Mouse (Mus musculus) hindbrain, embryonic 14.5 days (tissue): ENCODE data around the gene Pdzd9. TPM values are rescaled to one million over a fixed set of nuclear protein-coding genes. Genes with fewer than 3 reads are reported as not detected.
"Not testable (repeated sequence)": the region's sequence is repeated elsewhere in the genome, so short reads cannot be mapped to it uniquely, and the experiment has no call there.

Experiments
- ATAC-seq: fragments of 200-750 bp; cut with Nextera tagmentation; 2 replicates; pipeline ENCODE4 v1.8.0; 2017; ENCODE audit warnings: moderate number of reproducible peaks, mild to moderate bottlenecking, moderate TSS enrichment, moderate library complexity; ENCODE audit not compliant: low FRiP score
- DNase-seq: peaks from one replicate; pipeline ENCODE4 v3.0.0-alpha.2; 2015; ENCODE audit warnings: low spot score
- H3K27ac ChIP-seq: fragments of 300-500 bp; sonication (generic); 2 replicates; pipeline ENCODE4 v1.5.1; 2014; ENCODE audit warnings: mild to moderate bottlenecking, moderate library complexity
- H3K27me3 ChIP-seq: fragments of 300-500 bp; sonication (generic); 2 replicates; pipeline ENCODE4 v1.6.1; 2014; ENCODE audit warnings: mild to moderate bottlenecking, low read length, mixed read lengths; ENCODE audit not compliant: control insufficient read depth, insufficient read depth
- H3K36me3 ChIP-seq: fragments of 300-500 bp; sonication (generic); replicated peaks from 2 replicates; pipeline ENCODE4 v1.6.1; 2014; ENCODE audit not compliant: control insufficient read depth, insufficient read depth
- H3K4me1 ChIP-seq: fragments of 300-500 bp; sonication (generic); replicated peaks from 2 replicates; pipeline ENCODE4 v1.6.1; 2014; ENCODE audit warnings: antibody characterized with exemption, low read length, mixed read lengths; ENCODE audit not compliant: control insufficient read depth, insufficient read depth
- H3K4me2 ChIP-seq: fragments of 300-500 bp; sonication (generic); replicated peaks from 2 replicates; pipeline ENCODE4 v1.6.1; 2014; ENCODE audit warnings: mild to moderate bottlenecking, moderate library complexity
- H3K4me3 ChIP-seq: fragments of 300-500 bp; sonication (generic); replicated peaks from 2 replicates; pipeline ENCODE4 v1.5.1; 2014; ENCODE audit warnings: mild to moderate bottlenecking, low read length
- H3K9ac ChIP-seq: fragments of 300-500 bp; sonication (generic); 2 replicates; pipeline ENCODE4 v1.6.1; 2014
- H3K9me3 ChIP-seq: fragments of 300-500 bp; sonication (generic); 2 replicates; pipeline ENCODE4 v1.6.1; 2016; ENCODE audit warnings: low read length; ENCODE audit not compliant: control insufficient read depth
- WGBS: fragments of 180-500 bp; shearing (Covaris S2); extraction: QIAGEN DNeasy Blood & Tissue Kit; methylation state at CpG from one replicate; pipeline ENCODE4 v1.1.7; 2014; 5-methylcytosine and 5-hydroxymethylcytosine counted together
- polyA plus RNA-seq: library from polyadenylated mRNA; unstranded; fragments of >200 nt; fragmentation: Nextera tagmentation; extraction: Ambion mirVana; gene quantifications from 2 replicates; pipeline ENCODE4 v1.2.1, GENCODE M21; 2014

The Pdzd9 gene
- 0.43 and 0.76 TPM in 2 replicates for polyA plus RNA-seq

- Histone ChIP-seq H3K4me2 (no peak within 1 kb of the TSS), H3K4me1 (no peaks in the 10 kb centered on the region; the same call in 1 of the 2 replicates), H3K27ac (no peak within 1 kb of the TSS), H3K36me3 (no peaks in the 10 kb centered on the region), H3K4me3 (no peak within 1 kb of the TSS), H3K9ac (no peak within 1 kb of the TSS), H3K9me3 (no peaks in the 10 kb centered on the region), H3K27me3 (no peaks in the 10 kb centered on the region)
- ATAC-seq: peak; percentile 78; the same call in 1 of the 2 replicates
- whole genome bisulfite sequencing: 26% methylated on average over 14 of the region's 14 CpGs
- DNase-seq: peak; percentile 89
These were observed at the start of gene Pdzd9 for GRCm38 (mm10) chr7:120670153-120670875. Gene Pdzd9 (minus strand): TSS chr7:120670343.

GRCm38 (mm10) chr7:120717261-120717660, 47.1 kb upstream of the Pdzd9 start:
- 79% methylated on average over 2 of the region's 2 CpGs for WGBS
- no peak overlapping the region for H3K27ac ChIP-seq
- ATAC-seq: no peak
- no peak overlapping the region for H3K9ac ChIP-seq
- no peaks in the 10 kb centered on the region for H3K27me3 ChIP-seq
- DNase-seq: no peak
- H3K4me1 ChIP-seq: no peaks in the 10 kb centered on the region
- H3K36me3 ChIP-seq: no peaks in the 10 kb centered on the region
- H3K9me3 ChIP-seq: no peaks in the 10 kb centered on the region
- H3K4me2 ChIP-seq: no peak overlapping the region
- no peak overlapping the region for H3K4me3 ChIP-seq

GRCm38 (mm10) chr7:120713951-120714350, 43.8 kb upstream of the Pdzd9 start:
- not testable (repeated sequence) for H3K4me3 ChIP-seq, H3K27ac ChIP-seq, H3K9me3 ChIP-seq, H3K27me3 ChIP-seq, H3K9ac ChIP-seq, H3K36me3 ChIP-seq, H3K4me2 ChIP-seq, H3K4me1 ChIP-seq, ATAC-seq, DNase-seq
- 96% methylated on average over 11 of the region's 11 CpGs for WGBS

GRCm38 (mm10) chr7:120713225-120713624, 43.1 kb upstream of the Pdzd9 start:
- H3K27me3 ChIP-seq: no peaks in the 10 kb centered on the region
- 98% methylated on average over 2 of the region's 2 CpGs for WGBS
- ATAC-seq: no peak

GRCm38 (mm10) chr7:120712071-120712470, 41.9 kb upstream of the Pdzd9 start:
- Histone ChIP-seq H3K9ac (no peak overlapping the region), H3K4me1 (no peaks in the 10 kb centered on the region), H3K36me3 (no peaks in the 10 kb centered on the region), H3K4me2 (no peak overlapping the region), H3K9me3 (no peaks in the 10 kb centered on the region), H3K27me3 (no peaks in the 10 kb centered on the region), H3K27ac (no peak overlapping the region), H3K4me3 (no peak overlapping the region)
- 97% methylated on average over 2 of the region's 2 CpGs for WGBS
- no peak for DNase-seq
- no peak for ATAC-seq

More at GRCm38 (mm10) chr7:120713225-120713624, 43.1 kb upstream of the Pdzd9 start:
- no peak for DNase-seq
- Histone ChIP-seq H3K4me1 (no peaks in the 10 kb centered on the region), H3K9me3 (no peaks in the 10 kb centered on the region), H3K36me3 (no peaks in the 10 kb centered on the region), H3K4me3 (no peak overlapping the region), H3K4me2 (no peak overlapping the region), H3K27ac (no peak overlapping the region), H3K9ac (no peak overlapping the region)

- WGBS: 89% methylated on average over 3 of the region's 3 CpGs
- Histone ChIP-seq H3K4me1 (no peaks in the 10 kb centered on the region), H3K9me3 (no peaks in the 10 kb centered on the region), H3K27me3 (no peaks in the 10 kb centered on the region), H3K9ac (no peak overlapping the region), H3K27ac (no peak overlapping the region), H3K4me3 (no peak overlapping the region), H3K36me3 (no peaks in the 10 kb centered on the region), H3K4me2 (no peak overlapping the region)
- ATAC-seq: no peak
- DNase-seq: no peak
These were observed 33.7 kb upstream of the Pdzd9 start for GRCm38 (mm10) chr7:120703888-120704287.

GRCm38 (mm10) chr7:120699586-120699985, 29.4 kb upstream of the Pdzd9 start:
- H3K4me3 ChIP-seq: no peak overlapping the region
- H3K9ac ChIP-seq: no peak overlapping the region
- DNase-seq (no peak), ATAC-seq (no peak)
- no peak overlapping the region for H3K4me2 ChIP-seq
- no peaks in the 10 kb centered on the region for H3K9me3 ChIP-seq
- no peaks in the 10 kb centered on the region for H3K27me3 ChIP-seq
- H3K4me1 ChIP-seq: no peaks in the 10 kb centered on the region
- H3K27ac ChIP-seq: no peak overlapping the region
- WGBS: 95% methylated on average over 6 of the region's 6 CpGs
- no peaks in the 10 kb centered on the region for H3K36me3 ChIP-seq

GRCm38 (mm10) chr7:120696331-120696730, 26.2 kb upstream of the Pdzd9 start:
- H3K27ac ChIP-seq: no peak overlapping the region
- H3K9me3 ChIP-seq: no peaks in the 10 kb centered on the region
- DNase-seq (no peak), ATAC-seq (no peak)
- H3K4me3 ChIP-seq: no peak overlapping the region
- H3K4me2 ChIP-seq: no peak overlapping the region
- H3K27me3 ChIP-seq: no peaks in the 10 kb centered on the region
- no peaks in the 10 kb centered on the region for H3K4me1 ChIP-seq
- peaks cover 7% of the 10 kb centered on the region for H3K36me3 ChIP-seq
- H3K9ac ChIP-seq: no peak overlapping the region
- WGBS: 83% methylated on average over 2 of the region's 2 CpGs

- H3K27ac ChIP-seq: no peak overlapping the region
- WGBS: 52% methylated on average over 1 of the region's 1 CpGs
- no peak for DNase-seq
- no peaks in the 10 kb centered on the region for H3K9me3 ChIP-seq
- no peaks in the 10 kb centered on the region for H3K4me1 ChIP-seq
- no peak overlapping the region for H3K4me3 ChIP-seq
- no peak overlapping the region for H3K4me2 ChIP-seq
- H3K9ac ChIP-seq: no peak overlapping the region
- no peaks in the 10 kb centered on the region for H3K27me3 ChIP-seq
- ATAC-seq: no peak
- peaks cover 7% of the 10 kb centered on the region for H3K36me3 ChIP-seq
These were observed 25.5 kb upstream of the Pdzd9 start for GRCm38 (mm10) chr7:120695641-120696040.
